Mouse (Mus musculus) adrenal gland, postnatal 25 days (tissue): ENCODE measurements around the gene 1110059G10Rik. TPM values are rescaled to one million over a fixed set of nuclear protein-coding genes. Genes with fewer than 3 reads are reported as not detected.

ENCODE experiments used
- DNase-seq: peaks from one replicate; pipeline ENCODE4 v3.0.0; 2021; ENCODE audit warnings: mixed read lengths
- long read RNA-seq: library from polyadenylated mRNA; stranded (forward); transcript quantifications from one replicate; pipeline ENCODE4 v2.0.0, GENCODE M21; 2021
- total RNA-seq: library from RNA; stranded (reverse); gene quantifications from 2 replicates; pipeline ENCODE4 v1.2.3, GENCODE M21; 2021

Gene 1110059G10Rik
- 17.9 and 28.3 TPM in 2 replicates for total RNA-seq
- long read RNA-seq, transcript 1110059G10Rik-201 (3 exons, 3,361 nt): major isoform, 5 of 9 reads
- long read RNA-seq, partial matches to known transcripts: 4 of 9 reads
- long read RNA-seq, other reads (novel, unspliced or antisense): 0 of 9 reads

DNA sequence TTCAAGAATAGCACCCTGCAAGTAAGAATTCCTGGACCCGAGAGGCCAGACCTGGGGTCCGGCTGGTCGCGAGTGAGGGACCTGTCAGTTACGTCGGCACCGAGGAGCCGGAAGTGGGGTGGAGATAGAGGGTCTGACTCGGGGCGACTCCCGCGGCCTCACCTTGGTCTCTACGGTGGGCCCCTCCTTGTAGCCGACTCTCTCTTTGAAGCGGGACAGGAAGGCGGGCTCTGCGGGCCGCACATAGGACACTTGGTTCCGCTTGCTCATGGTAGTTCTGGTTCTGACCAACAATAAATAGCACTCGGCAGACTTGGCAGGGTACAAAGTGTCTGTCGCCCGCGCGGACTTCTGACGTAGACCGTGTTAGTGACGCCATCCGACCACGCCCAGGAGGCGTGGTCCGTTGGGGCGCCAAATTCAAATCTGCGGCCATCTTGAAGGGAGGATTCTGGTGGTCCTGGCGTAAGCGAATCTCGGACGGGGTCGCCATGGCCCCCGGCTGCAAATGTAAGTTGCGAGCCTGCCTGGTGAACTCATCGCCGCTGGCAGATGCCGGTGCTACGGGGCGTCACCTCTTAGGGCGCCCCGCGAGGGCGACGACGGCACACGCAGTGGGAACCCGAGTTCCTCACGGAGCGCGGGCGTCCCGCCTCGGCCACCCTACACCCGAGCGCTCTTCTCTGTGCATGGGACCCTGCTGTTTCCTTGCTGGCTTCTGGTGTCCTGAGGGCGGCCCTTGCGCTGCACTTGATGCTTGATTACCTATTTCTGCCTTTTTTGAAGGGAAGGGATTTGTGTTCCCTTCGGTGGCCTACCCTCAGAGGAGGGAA, at the start of gene 1110059G10Rik, which contains the start of gene Kif15:
1110059G10Rik (minus strand) TSS at position 358 of the 833 bp plus-strand sequence.
Kif15 (plus strand) TSS at position 404 of the 833 bp plus-strand sequence.
- DNase-seq: peak; percentile 92

DNA sequence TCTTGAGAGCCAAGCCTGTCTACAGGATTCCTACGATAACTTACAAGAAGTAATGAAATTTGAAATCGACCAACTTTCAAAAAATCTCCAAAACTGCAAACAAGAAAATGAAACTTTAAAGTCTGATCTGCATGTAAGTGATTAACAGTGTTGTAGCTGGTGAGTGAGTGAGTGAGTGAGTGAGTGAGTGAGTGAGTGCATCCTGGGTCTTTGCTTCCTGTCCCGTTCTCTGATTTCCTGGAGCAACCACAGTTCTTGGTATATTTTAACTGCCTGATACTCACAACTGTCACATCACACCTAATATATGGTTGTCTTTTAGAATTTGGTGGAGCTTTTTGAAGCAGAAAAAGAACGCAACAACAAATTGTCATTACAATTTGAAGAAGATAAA, 48.4 kb upstream of the 1110059G10Rik start:
- no peak for DNase-seq

DNA sequence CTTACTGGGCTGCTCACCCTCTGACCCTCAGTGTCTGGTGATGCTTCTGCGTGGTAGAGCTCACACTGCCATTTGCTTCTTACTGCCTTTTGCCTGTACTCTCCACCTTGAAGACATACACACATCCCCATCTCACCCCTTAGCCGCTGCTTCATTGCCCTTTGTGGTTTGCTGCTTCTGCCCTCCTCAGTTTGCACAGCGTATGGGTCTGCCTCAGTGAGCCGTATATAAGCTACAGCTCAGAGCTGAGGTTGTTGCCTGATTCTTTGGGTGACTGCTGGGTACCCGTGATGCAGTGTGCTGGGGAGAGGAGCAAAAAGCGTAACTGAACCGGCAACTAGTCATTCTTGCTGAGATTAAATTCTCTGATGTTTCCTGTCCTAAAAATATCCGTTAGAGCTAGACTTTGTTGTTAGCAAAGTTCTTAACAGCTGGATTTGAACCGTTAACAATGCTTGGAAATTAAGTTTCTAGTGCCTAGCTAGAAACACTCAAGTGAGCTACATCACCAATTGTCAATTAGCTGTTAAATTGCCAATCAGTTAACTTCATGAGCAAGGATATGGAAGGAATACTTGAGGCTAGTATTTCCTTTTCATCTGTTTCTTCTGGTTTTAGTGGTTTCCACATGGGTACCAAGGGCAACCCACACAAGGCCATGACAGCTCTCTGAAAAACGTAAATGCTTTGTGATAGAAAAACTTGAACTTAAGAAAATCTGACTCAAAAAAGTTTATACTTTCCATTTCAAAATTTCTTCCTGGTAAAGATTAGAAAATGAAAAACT, 47.8 kb upstream of the 1110059G10Rik start:
- no peak for DNase-seq

DNA sequence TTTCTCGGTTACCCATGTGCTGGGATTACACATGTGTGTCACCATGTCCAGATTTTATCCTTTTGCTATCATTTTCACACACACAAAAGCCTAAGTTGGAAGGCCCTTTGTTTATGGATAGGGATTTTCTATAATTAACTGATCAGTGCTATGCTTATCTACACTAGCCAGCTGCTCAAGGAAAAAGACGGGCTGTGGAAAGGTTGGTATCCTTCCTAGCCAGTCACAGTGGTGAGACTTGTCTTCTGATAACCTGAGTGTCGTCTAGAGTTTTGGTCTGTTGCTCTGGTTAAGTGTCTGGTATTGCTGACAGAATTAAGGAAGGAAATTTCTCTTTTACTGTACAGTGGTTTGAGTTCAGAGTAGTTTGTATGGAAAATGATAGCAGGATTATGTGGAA, 21.9 kb downstream of the 1110059G10Rik start:
- DNase-seq: no peak

DNA sequence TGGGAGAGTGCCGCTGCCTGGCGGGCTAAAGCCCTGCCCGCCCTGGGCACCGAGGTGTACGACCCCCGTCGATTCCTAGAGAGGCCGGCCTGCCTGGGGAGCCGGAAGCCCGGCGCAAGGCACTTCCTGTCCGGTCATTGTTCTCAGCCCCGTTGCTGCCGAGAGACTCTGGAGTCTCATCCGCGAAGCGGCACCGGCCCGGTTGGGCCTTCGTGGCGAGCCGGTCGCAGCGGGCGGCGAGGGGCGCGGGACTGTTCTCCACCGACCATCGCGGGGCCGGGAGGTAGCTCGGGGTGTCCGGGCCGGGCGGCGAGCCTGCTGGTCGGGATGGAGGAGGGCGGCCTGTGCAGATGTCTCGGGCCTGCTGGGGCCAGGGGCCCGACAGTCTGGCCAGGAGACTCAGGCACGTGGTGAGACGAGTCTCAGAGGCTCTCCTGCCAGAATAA, 27.8 kb downstream of the 1110059G10Rik start, which contains the start of gene Zfp105:
Zfp105 (plus strand) TSS at position 137 of the 446 bp plus-strand sequence.
- peak; percentile 63 for DNase-seq

DNA sequence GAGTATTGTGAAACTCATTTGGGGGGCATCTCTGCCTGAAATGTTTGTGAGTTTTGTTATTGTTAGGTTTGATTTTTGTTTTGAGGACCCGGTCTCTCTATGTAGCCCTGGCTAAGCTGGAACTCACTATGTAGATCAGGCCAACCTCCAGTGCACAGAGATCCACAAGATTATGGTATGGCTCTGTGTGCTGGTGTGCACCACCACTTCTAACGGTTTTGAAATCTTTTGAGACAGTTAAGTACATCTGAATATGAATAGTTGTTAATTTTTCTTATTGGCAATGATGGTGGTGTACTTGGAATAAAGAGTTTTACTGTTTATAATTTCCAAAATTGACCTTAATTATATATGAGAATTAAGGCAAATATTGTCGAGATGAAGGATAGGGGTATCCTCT, 28.4 kb downstream of the 1110059G10Rik start:
- DNase-seq: no peak

DNA sequence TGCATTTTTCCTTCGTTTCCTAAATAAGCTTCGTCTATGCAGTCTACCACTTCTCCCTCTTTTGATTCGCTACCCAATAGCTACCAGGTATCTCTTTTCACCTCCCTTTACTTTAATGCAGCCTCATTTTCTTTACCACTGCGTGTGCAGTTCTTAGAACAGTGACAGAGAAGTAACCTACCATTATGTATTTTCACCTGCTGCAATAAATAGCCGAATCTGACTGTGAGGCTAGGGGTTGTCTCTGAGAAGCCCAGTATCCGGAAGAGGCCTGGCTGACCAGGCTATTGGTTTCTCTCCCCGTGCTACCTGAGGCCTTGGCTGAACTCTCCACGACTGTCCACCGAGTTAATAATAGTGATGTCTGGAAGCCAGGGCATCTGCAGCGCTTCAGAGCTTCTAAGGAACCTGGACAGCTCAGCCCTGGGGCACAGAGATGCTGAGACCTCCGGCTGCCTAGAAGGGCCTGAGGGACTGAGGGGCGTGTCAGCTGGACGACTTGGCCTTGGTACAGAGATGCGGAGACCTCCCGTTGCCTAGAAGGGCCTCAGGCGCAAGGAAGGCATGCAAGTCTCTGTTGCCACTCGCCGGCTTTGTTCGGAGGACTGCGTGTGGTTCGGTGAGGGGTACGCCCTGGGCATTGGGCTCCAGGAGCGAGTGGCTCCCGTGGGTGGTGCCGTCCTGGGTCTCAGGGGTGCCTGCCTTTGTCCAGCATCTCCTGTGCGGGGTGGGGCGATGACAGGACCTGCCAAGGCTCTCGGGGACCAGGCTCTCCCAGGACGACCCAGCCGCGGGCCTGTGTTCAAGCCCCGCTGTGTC, 47.9 kb downstream of the 1110059G10Rik start:
- DNase-seq: peak; percentile 51

DNA sequence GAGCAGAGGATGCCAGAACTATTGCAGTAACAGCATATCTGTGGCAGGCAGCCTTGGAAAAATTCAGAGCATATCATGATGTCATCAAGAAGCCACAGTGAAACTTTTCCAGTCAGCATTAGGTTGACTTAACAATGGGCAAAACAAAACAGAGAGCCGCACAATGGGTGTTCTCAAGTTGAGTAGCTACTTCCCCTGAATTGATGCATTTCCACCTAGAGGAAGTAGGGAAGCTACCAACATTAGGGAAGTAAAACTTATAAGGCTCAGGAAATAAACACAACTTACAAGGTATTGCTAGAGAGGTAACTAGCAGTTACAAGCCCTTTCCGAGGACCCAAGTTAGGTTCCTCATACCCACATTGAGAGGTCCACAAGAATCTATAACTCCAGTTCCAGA, 49.8 kb downstream of the 1110059G10Rik start:
- DNase-seq: no peak

Other genes with a start within 250 kb of the 1110059G10Rik start
- gene Topaz1, start 203.7 kb downstream of the 1110059G10Rik start, total RNA-seq: not detected in 2 replicates
- 20.3 and 23.9 TPM in 2 replicates for gene Tcaim, start 145.5 kb downstream of the 1110059G10Rik start, total RNA-seq
- gene Gm35549, start 107.0 kb downstream of the 1110059G10Rik start, total RNA-seq: not detected in 2 replicates
- gene Zfp445, start 85.0 kb downstream of the 1110059G10Rik start, total RNA-seq: 118 and 138 TPM in 2 replicates
- gene Zkscan7, start 65.3 kb downstream of the 1110059G10Rik start, total RNA-seq: 10.0 and 14.8 TPM in 2 replicates
- 5.3 and 6.3 TPM in 2 replicates for gene Zfp105, start 27.9 kb downstream of the 1110059G10Rik start, total RNA-seq
- gene Kif15, start within 50 bp of the 1110059G10Rik start, total RNA-seq: 4.2 and 6.1 TPM in 2 replicates
- gene Tmem42, start 70.3 kb upstream of the 1110059G10Rik start, total RNA-seq: 21.7 and 25.2 TPM in 2 replicates
- 0.86 and 2.1 TPM in 2 replicates for gene Tgm4, start 83.7 kb upstream of the 1110059G10Rik start, total RNA-seq
- gene Zdhhc3, start 162.2 kb upstream of the 1110059G10Rik start, total RNA-seq: 77.8 and 87.8 TPM in 2 replicates
- gene Exosc7, start 162.2 kb upstream of the 1110059G10Rik start, total RNA-seq: 42.9 and 50.9 TPM in 2 replicates
- gene Clec3b, start 199.9 kb upstream of the 1110059G10Rik start, total RNA-seq: 11.4 and 15.0 TPM in 2 replicates